Mouse (Mus musculus) adrenal gland, postnatal 4 days (tissue): Measurements from ENCODE around the gene Grik4. TPM values are rescaled to one million over a fixed set of nuclear protein-coding genes. Genes with fewer than 3 reads are reported as not detected.

Source experiments
- DNase-seq, 2 experiments: peaks; one replicate each; pipeline ENCODE4 v3.0.0; 2021 to 2022; ENCODE audit warnings: low spot score in 2 of 2, mixed read lengths in 2 of 2
- total RNA-seq, 2 experiments: library from RNA; stranded (reverse); gene quantifications; 2 replicates each; pipeline ENCODE4 v1.2.3; 2021

Gene Grik4
- total RNA-seq, 2 experiments from 2014 or later: 2.2 to 2.4 TPM

DNA sequence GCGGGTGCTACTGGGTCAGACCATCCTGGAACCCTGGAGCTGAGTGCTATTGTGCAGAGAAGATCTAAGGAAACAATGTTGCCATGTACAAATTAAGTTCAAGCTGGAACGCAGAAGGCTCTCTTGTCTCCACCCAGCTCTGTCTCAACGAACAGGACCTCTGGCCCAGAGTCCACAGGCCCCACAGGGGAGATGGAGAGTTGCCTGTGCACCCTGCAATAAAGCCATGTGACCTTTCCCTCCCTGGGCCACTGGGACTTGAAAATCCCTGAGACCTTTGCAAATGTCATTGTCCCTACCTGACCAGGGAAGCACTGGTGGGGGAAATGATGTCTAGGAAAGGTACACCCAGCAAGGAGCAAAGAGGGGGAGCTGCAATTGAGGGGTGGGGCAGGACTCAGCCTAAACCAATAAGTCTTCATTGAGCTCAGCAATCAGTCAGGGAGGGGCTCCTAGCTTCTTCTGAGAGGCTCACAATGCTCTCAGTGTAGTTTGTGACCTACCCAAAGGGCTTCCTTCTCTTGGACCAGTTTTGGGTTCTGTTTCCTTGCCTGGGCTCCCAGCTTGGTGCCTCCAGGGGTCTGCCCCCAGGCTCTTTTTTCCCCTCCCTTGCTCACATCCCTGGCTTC is 187.2 kb downstream of the Grik4 start:
- no peak for DNase-seq

DNA sequence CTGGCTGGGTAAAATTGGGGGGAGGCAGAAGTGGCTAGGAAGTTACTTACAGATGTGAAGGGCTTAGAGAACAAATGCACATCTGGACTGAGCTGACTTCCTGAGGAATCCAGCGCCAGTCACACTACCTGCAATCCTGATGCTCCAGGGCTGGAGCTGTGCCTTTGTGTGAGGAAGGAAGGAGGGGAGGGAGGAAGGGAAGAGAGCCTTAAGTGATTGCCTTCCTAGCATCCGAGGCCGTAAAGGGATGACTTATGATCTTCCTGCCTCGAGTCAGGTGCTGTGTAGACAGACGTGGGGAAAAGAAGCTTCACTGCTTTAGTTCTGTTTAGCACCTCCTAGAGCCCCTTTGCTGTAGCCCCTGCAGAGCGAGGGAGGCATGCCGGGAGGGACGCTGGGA is 189.6 kb downstream of the Grik4 start:
- no peak for DNase-seq

DNA sequence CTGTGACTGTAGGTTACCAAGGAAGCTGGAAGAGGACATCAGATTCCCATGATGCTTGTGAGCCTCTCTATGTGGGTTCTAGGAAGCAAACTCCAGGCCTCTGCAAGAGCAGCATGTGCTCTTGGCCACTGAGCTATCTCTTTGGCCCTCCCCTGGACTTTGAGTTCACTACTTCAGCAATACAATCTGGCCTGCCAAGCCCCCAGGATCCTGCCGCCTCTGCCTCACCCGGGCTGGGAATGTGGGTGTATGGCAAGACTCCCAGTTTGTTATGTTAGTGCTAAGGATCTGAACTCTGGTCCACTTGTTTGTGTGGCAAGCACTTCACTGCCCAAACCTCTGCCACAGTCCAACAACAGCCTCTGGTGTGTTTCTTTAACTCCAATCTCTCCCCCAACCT is 193.1 kb downstream of the Grik4 start:
- DNase-seq: no peak

DNA sequence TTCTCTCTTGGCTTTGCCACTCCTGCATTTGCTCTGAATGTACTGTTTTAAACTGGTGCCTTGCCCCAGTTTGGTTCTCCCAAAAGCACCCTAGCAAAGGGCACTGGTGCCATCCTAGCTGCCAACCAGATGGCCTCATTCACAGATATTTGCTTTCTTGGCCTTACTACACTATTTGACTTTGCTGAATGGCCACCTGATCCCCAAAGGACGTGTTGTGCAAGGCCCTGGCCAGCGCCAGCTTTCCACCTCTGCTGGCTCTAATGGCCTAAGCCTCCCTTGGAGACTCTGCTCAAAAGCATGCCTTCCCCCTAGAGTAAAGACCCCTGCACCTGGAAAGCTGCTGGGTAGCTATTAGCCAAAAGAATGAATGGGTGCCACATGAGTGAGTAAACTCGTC is 194.1 kb downstream of the Grik4 start:
- no peak for DNase-seq

DNA sequence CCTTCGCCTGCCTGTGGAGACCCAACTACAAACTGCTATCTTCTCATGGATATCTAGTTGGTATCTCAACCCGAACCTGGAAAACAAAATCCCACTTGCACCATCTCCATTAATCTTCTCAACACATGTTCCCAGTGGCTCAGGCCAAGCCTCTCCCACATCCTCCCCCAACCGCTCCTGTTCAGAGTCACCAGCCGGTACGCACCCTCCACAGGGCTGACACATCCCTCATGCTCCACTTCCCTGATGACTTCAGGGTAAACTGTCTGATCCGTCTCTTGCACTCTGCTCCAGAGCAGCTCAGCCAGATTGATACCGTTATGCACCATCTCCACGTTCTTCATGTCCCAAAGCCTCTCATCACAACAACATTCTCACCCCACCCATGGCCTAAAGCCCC is 198.3 kb downstream of the Grik4 start:
- DNase-seq: no peak

DNA sequence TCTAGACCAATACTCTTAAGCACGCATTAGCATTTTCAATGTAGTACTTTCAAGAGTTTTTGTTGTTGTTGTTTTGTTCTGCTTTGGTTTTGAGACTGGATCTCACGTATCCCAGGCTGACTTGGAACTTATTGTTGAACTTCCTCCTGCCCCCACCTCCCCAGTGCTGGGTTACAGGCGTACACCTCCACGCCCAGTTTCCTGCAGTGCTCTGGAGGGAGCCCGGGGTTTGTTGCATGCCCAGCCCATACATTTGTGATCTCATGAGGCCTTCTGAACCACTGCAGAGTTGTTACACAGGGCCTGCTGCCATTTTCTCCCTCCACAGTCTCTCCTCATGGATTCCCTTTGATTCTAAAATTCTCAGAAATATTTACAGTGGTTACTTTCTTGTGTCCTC is 201.9 kb downstream of the Grik4 start:
- no peak for DNase-seq

DNA sequence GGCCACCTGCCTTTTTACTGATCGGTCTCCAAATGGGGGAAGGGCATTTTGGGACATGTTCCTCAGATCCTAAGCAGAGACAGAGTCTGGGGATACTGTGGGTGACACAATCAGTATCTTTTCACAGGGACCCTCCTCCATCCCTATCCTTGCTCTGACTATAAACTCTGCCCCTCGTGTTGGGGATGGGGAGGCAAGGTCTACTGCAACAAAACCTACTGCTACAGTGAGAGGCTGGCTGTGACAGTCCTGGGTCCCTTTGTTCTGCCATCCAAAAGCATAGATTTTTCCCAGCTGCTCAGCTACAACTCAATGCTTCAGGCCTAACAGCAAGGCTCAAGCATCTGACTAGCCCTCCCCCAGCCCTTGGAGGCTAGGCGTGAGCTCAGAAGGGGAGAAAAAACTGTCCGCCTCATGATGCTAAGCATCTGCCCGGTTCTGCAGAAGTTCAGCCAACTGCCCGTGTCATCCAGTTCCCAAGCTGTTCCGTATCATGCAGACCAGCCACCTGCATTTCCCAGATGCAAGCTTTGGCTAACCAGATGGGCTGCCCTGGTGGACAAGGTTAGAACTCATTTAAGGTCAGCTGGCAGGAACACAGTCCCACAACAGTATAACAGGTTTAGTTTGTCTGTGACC is 207.5 kb downstream of the Grik4 start:
- no peak for DNase-seq

DNA sequence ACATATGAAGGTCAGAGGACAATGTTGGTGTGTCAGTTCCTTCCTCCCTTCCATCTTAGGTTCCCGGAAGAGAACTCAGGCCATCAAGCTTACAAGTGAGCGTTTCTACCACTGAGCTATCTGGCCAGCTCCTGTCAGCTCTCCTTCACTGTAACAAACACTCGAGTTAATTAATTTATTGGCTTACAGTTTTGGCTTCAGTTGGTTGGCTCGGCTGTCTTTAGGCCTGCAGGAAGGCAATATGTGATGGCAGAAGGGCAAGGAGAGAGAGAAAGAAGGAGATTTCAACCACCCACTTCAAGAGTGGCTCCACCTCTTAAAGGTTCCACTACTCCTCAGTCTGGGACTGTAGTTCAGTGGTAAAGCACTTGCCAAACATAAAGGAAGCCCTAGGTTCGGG is 209.2 kb downstream of the Grik4 start:
- DNase-seq: no peak

DNA sequence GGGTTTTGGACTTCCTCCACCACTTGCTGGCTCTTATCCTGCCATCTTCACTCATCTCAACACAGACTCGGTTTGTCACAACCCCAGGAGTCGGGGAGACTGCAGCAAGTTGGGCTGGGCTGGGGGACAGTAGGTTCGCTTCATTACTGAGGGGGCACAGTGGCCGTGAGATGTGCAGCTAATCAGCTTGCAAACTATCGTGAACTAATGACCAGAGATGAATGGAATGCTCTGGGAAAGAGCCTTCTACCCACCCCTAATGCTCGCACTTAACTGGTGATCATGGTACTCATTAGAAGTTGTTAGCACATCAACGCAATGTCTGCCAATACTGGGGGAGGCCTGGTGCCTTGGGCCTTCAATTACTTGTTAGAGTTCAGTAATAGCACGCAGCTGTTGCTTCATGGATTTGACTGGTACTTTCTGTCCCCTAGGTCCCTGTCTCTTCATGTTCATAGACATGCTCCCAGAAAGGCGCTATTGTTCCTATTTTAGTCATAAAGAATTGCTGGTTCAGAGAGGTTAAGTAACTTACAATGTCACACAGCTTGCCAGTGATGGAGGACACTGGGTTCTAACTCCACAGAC is 211.5 kb downstream of the Grik4 start:
- DNase-seq: no peak

DNA sequence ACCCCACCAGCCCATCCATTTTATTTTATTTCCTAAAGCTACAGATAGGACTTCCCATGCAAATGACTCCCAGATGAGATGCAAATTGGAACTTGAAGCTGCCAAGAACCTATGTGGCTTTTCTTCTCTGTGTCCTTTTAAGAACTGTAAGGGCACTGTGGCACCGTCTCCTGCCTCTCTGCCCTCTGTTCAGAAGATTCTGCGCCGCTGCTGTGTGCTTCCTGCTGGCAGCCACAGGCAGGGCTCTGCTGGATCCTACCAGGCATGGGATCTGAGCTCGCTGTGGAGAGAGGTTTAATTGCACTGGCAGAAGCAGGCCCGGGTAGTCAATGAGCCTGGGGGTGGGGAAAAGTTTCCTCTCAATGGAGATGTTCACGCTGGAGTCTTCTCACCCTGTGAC is 215.8 kb downstream of the Grik4 start:
- no peak for DNase-seq

DNA sequence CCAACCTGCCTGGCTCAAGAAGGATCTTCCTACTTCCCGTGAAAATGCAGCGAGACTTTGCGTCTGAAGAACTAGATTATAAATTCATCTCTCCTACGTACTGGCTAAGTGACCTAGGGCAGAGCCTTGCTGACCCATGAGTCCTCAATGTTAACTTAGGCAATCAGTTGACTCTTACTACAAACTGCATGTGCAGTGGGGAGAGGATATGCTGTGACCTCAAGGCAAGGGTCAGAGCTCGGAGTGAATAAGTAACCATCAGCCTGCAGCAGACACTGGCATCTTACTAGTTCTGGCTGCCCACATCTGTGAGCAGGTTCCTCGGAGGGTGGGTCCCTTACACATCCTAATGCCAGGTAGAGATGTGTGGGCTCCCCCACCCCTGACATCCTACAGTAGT is 216.6 kb downstream of the Grik4 start:
- DNase-seq: no peak

DNA sequence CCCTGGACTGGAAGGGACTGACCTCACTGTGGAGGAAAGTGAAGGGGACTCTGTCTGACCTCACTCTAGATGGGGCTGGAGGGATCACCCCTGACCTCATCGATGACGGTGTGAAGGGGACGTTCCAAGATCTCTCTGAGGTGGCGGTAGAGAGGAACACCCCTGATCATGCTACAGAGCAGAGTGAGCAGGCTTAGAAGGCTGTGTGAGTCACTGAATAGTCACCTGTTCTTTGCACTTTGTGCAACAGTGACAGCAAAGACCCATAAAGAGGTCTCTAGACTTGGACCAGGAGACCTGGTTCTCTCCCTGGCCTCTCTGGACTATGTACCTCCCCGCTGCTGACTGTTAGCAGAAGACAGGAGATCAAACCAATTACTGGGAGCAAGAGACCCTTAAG is 217.1 kb downstream of the Grik4 start:
- no peak for DNase-seq

DNA sequence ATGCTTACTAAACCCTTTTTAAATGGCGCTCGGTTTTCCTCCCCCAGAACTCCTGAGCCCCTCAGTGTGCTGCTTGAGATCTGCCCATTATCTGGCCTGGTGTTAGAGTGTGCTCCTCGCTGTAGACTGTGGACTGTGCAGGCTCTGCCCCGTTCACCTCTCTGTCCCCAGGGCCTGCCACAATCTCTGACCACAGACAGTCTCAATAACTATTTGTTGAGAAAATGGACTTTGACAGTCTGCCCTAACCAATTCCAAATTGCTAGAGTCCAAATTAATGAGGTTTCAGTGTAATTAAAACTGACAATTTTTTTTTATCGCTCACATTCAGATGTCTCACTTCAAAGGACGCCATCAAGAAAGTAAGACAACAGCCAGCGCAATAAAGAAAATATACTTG is 220.2 kb downstream of the Grik4 start:
- no peak for DNase-seq

DNA sequence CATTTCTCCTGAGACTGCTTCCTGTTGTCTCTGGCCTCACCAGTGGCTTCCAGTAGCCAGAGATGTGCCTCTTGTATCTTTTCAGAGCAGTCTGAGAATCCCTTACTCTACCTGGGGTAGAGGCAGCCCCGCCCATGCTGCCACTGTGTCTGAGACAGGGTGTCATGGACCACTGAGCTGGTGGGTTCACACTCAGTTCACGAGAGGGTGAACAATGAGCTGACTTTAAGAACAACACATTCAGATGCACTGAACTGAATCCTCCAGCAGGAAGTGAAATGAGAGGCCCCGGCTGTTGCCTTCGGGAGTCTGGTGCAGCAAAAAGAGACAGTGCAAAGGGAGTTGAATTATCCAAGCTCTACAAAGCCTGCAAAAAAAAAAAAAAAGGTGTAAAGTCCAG is 221.8 kb downstream of the Grik4 start:
- no peak for DNase-seq

DNA sequence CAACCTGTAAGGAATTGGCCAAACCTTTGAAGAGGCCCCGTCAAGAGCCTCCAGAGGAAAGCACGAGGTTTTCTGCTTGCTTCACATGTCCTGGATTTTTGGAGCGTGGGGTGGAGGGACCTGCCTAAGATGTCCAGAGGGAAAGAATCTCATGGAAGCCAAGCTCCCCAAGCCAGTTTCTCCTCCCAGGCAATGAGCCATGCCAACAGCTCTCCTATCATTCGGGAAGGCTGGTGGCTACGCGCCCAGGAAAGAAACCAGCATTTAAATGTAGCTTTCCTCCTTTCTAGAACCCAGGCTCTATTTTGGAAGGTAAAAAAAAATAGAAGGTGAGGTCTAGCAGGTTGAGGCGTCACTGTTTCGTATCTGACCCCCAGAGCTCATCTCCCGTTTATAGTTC is 222.6 kb downstream of the Grik4 start:
- no peak for DNase-seq

DNA sequence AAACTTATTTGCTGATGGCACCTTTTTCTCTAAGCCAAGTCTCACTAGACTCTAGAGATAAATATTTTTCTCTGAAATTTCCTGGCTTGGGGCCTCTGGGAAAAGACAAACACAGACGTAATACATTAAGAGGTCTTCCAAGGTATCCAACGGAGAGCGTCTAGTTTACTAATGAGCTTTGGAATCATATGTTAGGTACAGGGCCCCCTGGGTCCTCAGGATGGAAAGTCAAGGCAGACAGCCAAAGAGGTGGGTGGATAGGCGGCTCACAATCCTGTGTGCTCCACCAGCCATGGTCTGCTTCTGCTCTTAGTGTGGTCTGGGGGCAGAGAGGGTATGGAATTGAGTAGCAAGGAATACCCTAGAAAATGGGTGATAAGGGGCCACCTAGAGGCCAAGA is 223.1 kb downstream of the Grik4 start:
- no peak for DNase-seq

DNA sequence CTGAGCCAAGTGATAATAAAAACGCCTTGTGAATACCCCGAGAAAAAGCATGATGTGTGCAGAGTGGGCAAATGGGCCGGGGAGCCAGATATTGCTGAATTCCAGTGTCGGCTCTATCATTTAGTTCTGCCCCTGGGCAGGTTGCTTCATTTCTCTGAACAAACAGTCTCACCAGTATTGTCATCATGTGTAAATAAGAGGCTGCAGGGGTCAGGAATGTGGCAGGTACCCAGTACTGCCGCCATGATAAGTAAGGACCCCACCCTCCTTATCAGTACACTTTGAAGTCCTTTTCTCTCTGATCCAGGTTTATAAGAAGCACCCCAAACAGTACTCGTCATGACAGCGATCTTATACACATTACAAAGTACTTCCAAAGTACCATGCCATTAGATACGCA is 230.4 kb downstream of the Grik4 start:
- DNase-seq: no peak

DNA sequence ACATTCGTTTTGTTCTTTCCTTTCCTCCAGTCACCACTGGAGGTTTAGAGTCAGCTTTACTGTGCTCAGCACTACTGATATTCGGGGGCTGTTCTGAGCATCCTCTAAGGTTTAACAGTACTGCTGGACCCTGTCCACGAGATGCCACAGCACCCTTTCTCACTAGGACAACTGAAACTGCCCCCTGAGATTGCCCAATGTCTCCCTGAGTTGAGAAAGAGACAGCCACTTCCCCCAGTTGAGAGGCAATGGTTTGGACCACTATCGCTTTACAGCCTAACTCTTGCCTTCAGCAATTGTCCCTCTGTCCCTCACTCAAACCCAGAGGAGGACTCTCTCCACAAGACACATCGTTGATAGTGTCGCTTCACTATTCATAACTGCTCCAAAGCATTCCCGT is 238.4 kb downstream of the Grik4 start:
- DNase-seq: no peak

DNA sequence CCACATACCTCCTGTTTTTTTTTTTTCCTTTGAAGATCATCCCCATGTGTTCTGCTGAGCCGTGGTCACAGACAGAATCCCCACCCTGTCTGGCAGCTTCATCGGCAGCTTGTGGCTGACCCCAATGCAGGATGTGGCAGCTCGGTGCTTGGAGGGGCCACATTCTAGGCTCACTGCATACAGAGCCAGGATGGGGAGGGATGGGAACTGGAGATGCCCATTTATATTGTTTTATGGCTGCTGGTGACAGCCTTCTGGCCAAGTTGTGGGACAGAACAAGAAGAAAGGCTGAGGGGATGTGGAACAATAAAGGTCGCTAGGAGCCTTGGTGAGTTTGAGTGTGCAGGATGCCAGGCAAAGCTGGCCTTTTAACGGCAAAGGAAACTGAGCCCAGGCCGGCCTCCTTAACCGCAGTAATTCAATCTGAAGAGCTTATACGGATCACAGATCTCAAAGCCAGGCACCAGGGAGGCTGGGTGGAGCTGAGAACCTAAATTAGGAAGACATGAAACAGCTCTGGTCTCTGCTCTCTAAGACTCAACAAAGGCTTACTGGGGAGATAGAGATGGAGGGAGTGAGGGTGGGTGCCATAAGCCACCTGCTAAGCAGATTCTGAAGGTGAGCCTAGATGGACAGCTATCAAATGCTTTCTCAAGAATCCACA is 241.0 kb downstream of the Grik4 start:
- no peak for DNase-seq

DNA sequence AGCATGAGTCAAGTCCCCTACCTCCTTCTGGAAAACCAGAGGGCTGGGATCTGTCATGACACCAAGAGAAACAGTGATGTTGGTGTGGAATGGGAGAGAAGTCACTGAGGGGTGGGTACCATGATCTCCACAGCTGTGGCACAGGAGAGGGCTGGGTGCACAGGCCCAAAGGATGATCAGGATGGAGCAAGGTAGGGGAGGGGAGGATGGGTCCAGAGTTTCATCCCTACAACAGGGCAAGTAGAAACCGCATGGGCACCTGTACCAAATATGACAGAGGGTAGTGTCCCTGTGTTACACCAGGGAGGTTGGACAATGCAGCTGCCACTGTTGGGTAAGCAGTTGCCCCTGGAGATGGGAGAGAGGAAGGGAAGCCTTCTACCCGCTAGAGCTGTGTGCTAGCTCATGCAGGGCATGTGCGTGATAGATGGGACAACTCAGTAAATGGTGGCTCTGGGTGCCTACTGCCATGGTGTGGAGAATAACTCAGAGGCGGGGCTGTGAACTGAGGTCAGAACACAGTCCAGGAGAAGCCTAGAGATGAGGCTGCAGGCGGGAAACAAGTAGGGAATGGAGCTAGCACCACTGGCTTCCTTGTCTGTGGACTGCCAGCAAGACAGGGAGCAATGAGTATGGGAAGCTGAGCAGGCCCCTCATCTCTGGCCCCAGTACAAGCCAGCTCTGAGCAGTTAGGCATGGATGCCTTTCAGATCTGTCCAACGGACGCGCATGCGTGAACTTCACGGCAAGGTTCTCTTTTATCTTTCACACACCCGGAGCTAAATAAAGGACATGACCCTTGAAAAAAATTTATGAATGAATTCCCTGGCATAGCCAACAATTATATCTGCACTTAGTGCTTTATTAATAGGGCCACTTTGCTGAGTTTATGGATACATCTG is 241.8 kb downstream of the Grik4 start:
- no peak for DNase-seq

DNA sequence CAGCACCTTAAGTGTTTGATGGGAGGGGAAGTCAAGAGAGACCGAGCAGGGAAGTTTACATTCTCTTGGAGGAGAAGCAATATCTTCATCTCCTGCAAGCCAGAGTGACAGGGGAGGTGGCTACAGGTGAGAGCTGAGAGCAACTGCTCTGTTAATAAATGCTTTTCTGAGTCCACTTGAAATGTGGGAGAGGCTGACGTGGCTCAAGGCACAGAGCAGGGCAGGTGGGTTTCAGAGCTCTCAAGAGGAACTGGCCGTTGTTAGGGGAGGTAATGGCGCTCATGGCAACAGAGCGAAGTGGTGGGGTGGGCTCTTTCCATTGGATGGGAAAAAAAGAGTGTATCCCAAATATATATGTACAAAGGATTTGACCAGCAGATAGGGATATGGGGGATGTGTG is 242.6 kb downstream of the Grik4 start:
- DNase-seq: no peak

DNA sequence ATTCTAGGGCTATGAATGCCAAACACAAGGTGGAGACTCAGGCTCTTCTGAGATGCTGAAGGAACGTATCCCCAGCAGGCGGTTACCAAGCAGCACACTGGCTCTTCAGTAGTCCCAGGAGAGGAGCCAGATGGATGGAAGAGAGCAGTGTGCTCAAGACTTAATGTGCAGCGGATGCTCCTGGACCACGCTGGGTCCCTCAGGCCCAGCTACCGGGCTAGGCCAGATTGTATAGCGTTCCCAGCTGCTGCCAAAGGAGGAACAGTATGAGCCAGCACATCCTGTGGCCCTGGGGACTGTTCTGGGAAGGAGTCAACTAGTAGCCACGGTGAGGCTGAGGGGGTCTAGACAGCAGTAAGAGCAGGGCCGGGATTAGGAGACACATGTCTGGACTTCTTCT is 251.3 kb downstream of the Grik4 start:
- DNase-seq: no peak
